Mouse (Mus musculus): ENCODE results near the gene Pced1a.

The Pced1a gene

GRCm38 (mm10) chr2:130433152-130433551, 8.7 kb upstream of the Pced1a start:
- peak; percentile 62 for DNase-seq

GRCm38 (mm10) chr2:130432157-130432556, 7.7 kb upstream of the Pced1a start:
- DNase-seq, result no peak

- DNase-seq, result no peak
Measured at GRCm38 (mm10) chr2:130430484-130430883, 6.0 kb upstream of the Pced1a start.

- DNase-seq, result no peak
Measured at GRCm38 (mm10) chr2:130429851-130430250, 5.3 kb upstream of the Pced1a start.

- no peak for DNase-seq
Measured at GRCm38 (mm10) chr2:130425112-130425511, 611 bp upstream of the Pced1a start.

GRCm38 (mm10) chr2:130423397-130424125, 940 bp downstream of the Pced1a start:
- DNase-seq, result peak; percentile 90

- peak; percentile 20 for DNase-seq
Measured at GRCm38 (mm10) chr2:130421781-130422620, 2.5 kb downstream of the Pced1a start.

GRCm38 (mm10) chr2:130414094-130414856, 10.2 kb downstream of the Pced1a start:
- peak; percentile 45 for DNase-seq

GRCm38 (mm10) chr2:130412775-130413174, 11.7 kb downstream of the Pced1a start:
- no peak for DNase-seq

GRCm38 (mm10) chr2:130411558-130412495, 12.7 kb downstream of the Pced1a start:
- DNase-seq, result peak; percentile 91

- no peak for DNase-seq
Measured at GRCm38 (mm10) chr2:130408194-130408593, 16.3 kb downstream of the Pced1a start.

- no peak for DNase-seq
Measured at GRCm38 (mm10) chr2:130406178-130406577, 18.3 kb downstream of the Pced1a start, which contains the start of gene Tmem239. Tmem239 (plus strand) TSS chr2:130406478.

GRCm38 (mm10) chr2:130404939-130405338, 19.6 kb downstream of the Pced1a start, which contains the start of the genes Gm28372 and 1700020A23Rik:
Gm28372 (plus strand) TSS chr2:130405239.
1700020A23Rik (plus strand) TSS chr2:130405259.
- DNase-seq, result no peak

GRCm38 (mm10) chr2:130401891-130402290, 22.6 kb downstream of the Pced1a start:
- no peak for DNase-seq

GRCm38 (mm10) chr2:130400046-130400445, 24.5 kb downstream of the Pced1a start:
- DNase-seq, result no peak

- peak; percentile 46 for DNase-seq
Measured at GRCm38 (mm10) chr2:130398091-130398490, 26.4 kb downstream of the Pced1a start.

- peak; percentile 61 for DNase-seq
Measured at GRCm38 (mm10) chr2:130397186-130397985, 27.1 kb downstream of the Pced1a start, which contains the start of gene Cpxm1. Cpxm1 (minus strand) TSS chr2:130397574.

- DNase-seq, result no peak
Measured at GRCm38 (mm10) chr2:130395696-130396095, 28.8 kb downstream of the Pced1a start.

GRCm38 (mm10) chr2:130392836-130393235, 31.7 kb downstream of the Pced1a start:
- no peak for DNase-seq

- peak; percentile 72 for DNase-seq
Measured at GRCm38 (mm10) chr2:130390993-130391625, 33.4 kb downstream of the Pced1a start.
